Mouse (Mus musculus): ENCODE results near the gene Tmx2. TPM values are rescaled to one million over a fixed set of nuclear protein-coding genes. Genes with fewer than 3 reads are reported as not detected.

The Tmx2 gene
- total and polyA plus RNA-seq, 3 experiments, result 64.6 to 66.8 TPM; not detected in 1

DNA sequence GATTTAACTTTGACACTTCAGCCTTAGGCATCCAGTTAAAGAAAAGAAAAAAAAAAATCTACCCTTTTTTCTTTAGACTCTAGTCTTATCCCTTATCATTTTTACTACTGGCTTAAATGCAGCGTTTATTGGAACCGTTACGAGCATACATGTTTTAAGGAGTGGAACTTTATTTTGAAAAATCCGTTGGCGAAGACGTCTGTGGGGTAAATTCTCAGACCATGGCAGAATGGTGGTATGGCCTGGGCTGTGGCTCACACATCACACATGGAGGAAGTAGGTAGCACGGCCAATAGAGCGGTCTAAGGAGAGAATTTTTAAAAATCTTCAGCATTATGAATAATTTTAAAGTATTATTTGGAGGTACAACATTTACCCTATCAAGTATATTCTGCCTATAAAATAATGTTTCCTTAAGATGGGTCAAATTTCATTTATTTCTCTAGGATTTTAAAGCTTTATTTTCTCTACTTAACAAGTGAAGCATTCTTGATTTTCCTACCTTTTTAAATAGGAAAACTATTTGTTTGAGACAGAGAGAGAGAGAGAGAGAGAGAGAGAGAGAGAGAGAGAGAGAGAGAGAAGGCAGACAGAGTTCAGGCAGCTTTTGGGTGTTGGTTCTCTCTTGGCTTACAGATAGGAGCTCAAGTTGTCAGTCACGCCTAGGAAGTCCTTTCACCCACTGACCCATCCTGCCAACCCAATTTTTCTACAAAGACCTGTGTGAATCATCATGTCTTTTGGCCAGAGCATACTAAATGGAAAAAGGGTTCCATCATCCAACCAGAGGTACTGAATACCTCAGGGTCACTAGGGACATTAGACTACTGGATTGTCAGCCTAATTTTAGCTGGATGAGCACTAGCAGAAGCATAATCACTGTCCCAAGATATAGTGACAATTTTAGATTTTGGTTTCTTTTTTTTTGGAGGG, 37.7 kb upstream of the Tmx2 start:
- peaks cover 0 to 22% of the 10 kb centered on the region in 2 experiments; a peak in 2 of 4 replicates for H3K36me3 ChIP-seq (ENCODE audit: control insufficient read depth in 1 of 2, insufficient read depth in 2 of 2, low read length in 2 of 2)
- peaks cover 7 to 16% of the 10 kb centered on the region in 2 experiments for H3K4me1 ChIP-seq (ENCODE audit: control insufficient read depth in 1 of 2, insufficient read depth in 2 of 2, low read length in 2 of 2)
- H3K79me2 ChIP-seq (ENCODE audit: control insufficient read depth, insufficient read depth, low read length, poor library complexity), result peaks cover 25% of the 10 kb centered on the region

DNA sequence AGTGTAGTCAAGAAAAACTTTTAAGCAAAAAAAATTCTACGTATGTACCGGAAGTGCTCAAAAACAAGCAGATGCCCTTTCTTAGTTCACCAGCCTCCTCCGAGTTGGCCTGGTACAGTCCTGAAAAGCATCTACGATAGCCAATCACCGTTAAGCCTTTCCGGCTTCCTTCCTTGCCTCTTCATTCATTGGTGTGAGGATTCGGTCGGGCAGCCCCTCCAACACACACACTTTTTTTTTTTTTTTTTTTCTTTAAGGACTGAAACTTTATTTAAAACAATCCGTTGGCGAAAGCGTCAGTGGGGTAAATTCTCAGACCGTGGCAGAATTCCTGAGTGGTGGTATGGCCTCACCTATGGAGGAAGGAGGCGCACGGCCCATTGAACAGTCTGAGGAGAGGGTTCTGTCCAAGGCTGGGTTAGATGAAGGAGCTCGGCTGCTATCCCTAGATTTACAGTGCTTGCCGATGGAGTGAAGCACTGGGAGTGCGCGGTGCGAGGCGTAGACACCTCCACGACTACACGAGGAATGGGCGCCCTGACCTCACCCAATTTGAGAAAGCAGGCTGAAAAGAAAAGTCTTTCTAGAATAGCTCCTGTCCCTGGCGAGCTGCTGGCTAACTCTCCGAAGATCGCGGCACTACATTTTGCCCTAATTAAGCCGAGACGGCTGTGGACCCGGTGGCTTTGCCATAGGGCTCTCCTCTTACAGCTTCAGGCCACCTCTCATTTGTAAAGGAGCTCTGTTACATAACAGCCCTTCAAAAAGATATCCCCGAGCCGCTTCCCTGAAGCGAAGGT, 36.8 kb upstream of the Tmx2 start:
- peak; percentile 20; the same call in 1 of the 2 replicates for TF ChIP-seq MXI1 (IDR thresholded peaks at IDR 0.05; ENCODE audit: low read depth, low read length)
- TF ChIP-seq MYB (IDR thresholded peaks at IDR 0.05; ENCODE audit: low read depth, low read length), result 0 out of 2 replicates have a peak, but pooled peaks have one; percentile 44
- TF ChIP-seq ZKSCAN1 (IDR thresholded peaks at IDR 0.05; ENCODE audit: low read depth, low read length), result peak; percentile 68; the same call in 1 of the 2 replicates
- peak; percentile 73; the same call in 1 of the 2 replicates for TF ChIP-seq TBP (IDR thresholded peaks at IDR 0.05; ENCODE audit: low read depth, low read length)
- peak; percentile 100 for TF ChIP-seq ZNF384 (IDR thresholded peaks at IDR 0.05; ENCODE audit: low read depth, low read length)
- TF ChIP-seq RCOR1 (IDR thresholded peaks at IDR 0.05; ENCODE audit: low read depth, low read length), result no peak
- TF ChIP-seq MYC (IDR thresholded peaks at IDR 0.05; ENCODE audit: low read depth, low read length), result no peak; the same call in none of the 2 replicates
- TF ChIP-seq ZMIZ1 (IDR thresholded peaks at IDR 0.05; ENCODE audit: low read depth, low read length), result no peak; the same call in 1 of the 2 replicates
- TF ChIP-seq HCFC1 (IDR thresholded peaks at IDR 0.05; ENCODE audit: low read depth, low read length), result peak; percentile 88
- TF ChIP-seq TCF12 (IDR thresholded peaks at IDR 0.05; ENCODE audit: low read depth, low read length), result no peak; the same call in none of the 2 replicates
- TF ChIP-seq JUND (IDR thresholded peaks at IDR 0.05; ENCODE audit: low read depth, low read length), result no peak
- TF ChIP-seq CHD1 (IDR thresholded peaks at IDR 0.05; ENCODE audit: low read depth, low read length), result peak; percentile 98; the same call in 1 of the 2 replicates
- peak; percentile 83 for TF ChIP-seq SIN3A (IDR thresholded peaks at IDR 0.05; ENCODE audit: low read length)
- no peak for TF ChIP-seq BHLHE40 (IDR thresholded peaks at IDR 0.05; ENCODE audit: borderline replicate concordance, low read depth, low read length)
- no peak for TF ChIP-seq KAT2A (conservative IDR thresholded peaks at IDR 0.05; ENCODE audit: low read depth, low read length)
- TF ChIP-seq POLR2A (IDR thresholded peaks at IDR 0.05; ENCODE audit: control insufficient read depth in 1 of 2, insufficient read depth in 1 of 2, low read depth in 1 of 2, low read length in 2 of 2, poor library complexity in 1 of 2), result peak in 1 of 2 experiments; percentile 61; a peak in 3 of 4 replicates
- 0 out of 2 replicates have a peak, but pooled peaks have one; percentile 19 for TF ChIP-seq E2F4 (IDR thresholded peaks at IDR 0.05; ENCODE audit: borderline replicate concordance, low read depth, low read length)
- TF ChIP-seq NELFE (IDR thresholded peaks at IDR 0.05; ENCODE audit: low read depth, low read length), result peak; percentile 49
- 0 out of 2 replicates have a peak, but pooled peaks have one; percentile 30 for TF ChIP-seq ELF1 (IDR thresholded peaks at IDR 0.05; ENCODE audit: low read depth, low read length)
- no peak for TF ChIP-seq RAD21 (IDR thresholded peaks at IDR 0.05; ENCODE audit: low read depth, low read length)
- peak; percentile 33 for TF ChIP-seq POLR2AphosphoS2 (IDR thresholded peaks at IDR 0.05; ENCODE audit: low read length)
- peak overlapping the region; percentile 61 to 92 for H3K4me3 ChIP-seq (ENCODE audit: control insufficient read depth in 1 of 2, insufficient read depth in 1 of 2, low read depth in 2 of 2, low read length in 2 of 2)
- H3K36me3 ChIP-seq (ENCODE audit: control insufficient read depth in 1 of 2, insufficient read depth in 2 of 2, low read length in 2 of 2), result peaks cover 0 to 18% of the 10 kb centered on the region in 2 experiments; a peak in 3 of 4 replicates
- H3K27me3 ChIP-seq (ENCODE audit: control insufficient read depth in 1 of 2, insufficient read depth in 2 of 2, low read length in 2 of 2), result no peaks in the 10 kb centered on the region
- peaks cover 28% of the 10 kb centered on the region for H3K79me2 ChIP-seq (ENCODE audit: control insufficient read depth, insufficient read depth, low read length, poor library complexity)
- H3K9ac ChIP-seq (ENCODE audit: control insufficient read depth, low read depth, low read length, poor library complexity, severe bottlenecking), result peak overlapping the region; percentile 99
- H3K4me1 ChIP-seq (ENCODE audit: control insufficient read depth in 1 of 2, insufficient read depth in 2 of 2, low read length in 2 of 2), result peaks cover 0 to 9% of the 10 kb centered on the region in 2 experiments; a peak in 2 of 4 replicates
- DNase-seq (ENCODE audit: low read depth, low spot score), result peak; percentile 98
- peak overlapping the region; percentile 98 for H3K27ac ChIP-seq (ENCODE audit: control insufficient read depth, low read depth, low read length)
- H3K9me3 ChIP-seq (replicated peaks; ENCODE audit: insufficient read depth, low read length), result no peaks in the 10 kb centered on the region

More for the DNA sequence above, 37.7 kb upstream of the Tmx2 start:
- H3K4me3 ChIP-seq (ENCODE audit: control insufficient read depth in 1 of 2, insufficient read depth in 1 of 2, low read depth in 2 of 2, low read length in 2 of 2), result peak overlapping the region; percentile 61 to 92
- peak overlapping the region; percentile 99 for H3K9ac ChIP-seq (ENCODE audit: control insufficient read depth, low read depth, low read length, poor library complexity, severe bottlenecking)
- H3K27me3 ChIP-seq (ENCODE audit: control insufficient read depth in 1 of 2, insufficient read depth in 2 of 2, low read length in 2 of 2), result no peaks in the 10 kb centered on the region
- TF ChIP-seq NRF1 (IDR thresholded peaks at IDR 0.05; ENCODE audit: insufficient read depth, low read depth, low read length, poor library complexity, severe bottlenecking) (no peak), NELFE (IDR thresholded peaks at IDR 0.05; ENCODE audit: low read depth, low read length) (peak; percentile 27; the same call in 1 of the 2 replicates), ZNF384 (IDR thresholded peaks at IDR 0.05; ENCODE audit: low read depth, low read length) (peak; percentile 71), POLR2AphosphoS2 (IDR thresholded peaks at IDR 0.05; ENCODE audit: low read length) (peak; percentile 48; the same call in 1 of the 2 replicates), ETS1 (IDR thresholded peaks at IDR 0.05; ENCODE audit: low read depth, low read length) (0 out of 2 replicates have a peak, but pooled peaks have one; percentile 18), USF1 (IDR thresholded peaks at IDR 0.05; ENCODE audit: low read depth, low read length) (no peak), MXI1 (IDR thresholded peaks at IDR 0.05; ENCODE audit: low read depth, low read length) (peak; percentile 64; the same call in 1 of the 2 replicates), SIN3A (IDR thresholded peaks at IDR 0.05; ENCODE audit: low read length) (peak; percentile 70), MAFK (IDR thresholded peaks at IDR 0.05; ENCODE audit: borderline replicate concordance, low read depth, low read length) (no peak), ELF1 (IDR thresholded peaks at IDR 0.05; ENCODE audit: low read depth, low read length) (no peak), RCOR1 (IDR thresholded peaks at IDR 0.05; ENCODE audit: low read depth, low read length) (no peak), JUND (IDR thresholded peaks at IDR 0.05; ENCODE audit: low read depth, low read length) (peak; percentile 97), CHD1 (IDR thresholded peaks at IDR 0.05; ENCODE audit: low read depth, low read length) (peak; percentile 69; the same call in 1 of the 2 replicates), EP300 (IDR thresholded peaks at IDR 0.05; ENCODE audit: low read depth in 1 of 2, low read length in 2 of 2) (no peak; a peak in 1 of 4 replicates), GABPA (IDR thresholded peaks at IDR 0.05; ENCODE audit: low read depth, low read length) (0 out of 2 replicates have a peak, but pooled peaks have one; percentile 21)
- DNase-seq (ENCODE audit: low read depth, low spot score), result peak; percentile 68
- peak overlapping the region; percentile 98 for H3K27ac ChIP-seq (ENCODE audit: control insufficient read depth, low read depth, low read length)
- no peaks in the 10 kb centered on the region for H3K9me3 ChIP-seq (replicated peaks; ENCODE audit: insufficient read depth, low read length)

Data from MEL (cell line).